Mouse (Mus musculus): ENCODE measurements around the gene Vamp8.

DNA sequence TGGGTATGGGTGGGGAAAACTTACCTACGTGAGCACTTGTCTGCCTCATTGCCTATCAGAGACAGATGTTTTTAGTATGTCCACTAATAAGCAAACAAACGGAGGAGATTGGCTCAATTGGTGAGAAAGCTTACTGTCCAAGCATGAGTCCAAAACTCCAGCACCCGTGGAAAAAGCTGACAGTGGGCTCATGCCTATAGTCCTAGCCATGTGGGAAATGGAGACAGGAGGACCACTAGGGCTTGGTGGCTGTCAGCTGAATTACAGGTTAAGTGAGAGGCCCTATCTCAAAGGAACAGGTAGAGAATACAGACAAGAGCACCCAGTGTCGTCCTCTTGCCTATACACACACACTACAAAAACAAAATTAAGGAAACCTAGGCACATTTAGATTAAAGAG is 44.2 kb downstream of the Vamp8 start:
- TF ChIP-seq CTCF (conservative IDR thresholded peaks at IDR 0.05; ENCODE audit: low read length) (no peak), NANOG (IDR thresholded peaks at IDR 0.05; ENCODE audit: borderline replicate concordance, low read length) (no peak), POU5F1 (IDR thresholded peaks at IDR 0.05; ENCODE audit: borderline replicate concordance, low read length) (no peak)

Measured in E14TG2a.4 (cell line).